Mouse (Mus musculus) heart, embryonic 14.5 days (tissue): ENCODE results near the gene Scaf1. TPM values are rescaled to one million over a fixed set of nuclear protein-coding genes. Genes with fewer than 3 reads are reported as not detected.

Experiments used
- ATAC-seq: fragments of 200-750 bp; cut with Nextera tagmentation; 2 replicates; pipeline ENCODE4 v1.8.0; 2017; ENCODE audit warnings: low read depth, moderate TSS enrichment; ENCODE audit not compliant: insufficient number of reproducible peaks, insufficient read depth, low FRiP score
- H3K27ac ChIP-seq, 2 experiments: fragments of 200-500 bp in 1 of 2; fragments of 300-500 bp in 1 of 2; sonication (generic) in 1 of 2; replicated peaks in 1 of 2; 2 replicates each; pipeline ENCODE4 v1.5.1; 2012 to 2014; ENCODE audit warnings: low read depth in 2 of 2, low read length in 2 of 2, control low read depth in 1 of 2, mild to moderate bottlenecking in 1 of 2, mixed read lengths in 1 of 2; ENCODE audit not compliant: control insufficient read depth in 1 of 2, insufficient read depth in 1 of 2
- H3K27me3 ChIP-seq: fragments of 300-500 bp; sonication (generic); 2 replicates; pipeline ENCODE4 v1.6.1; 2014; ENCODE audit warnings: mild to moderate bottlenecking, low read length, control low read depth; ENCODE audit not compliant: control insufficient read depth, insufficient read depth
- H3K36me3 ChIP-seq: fragments of 300-500 bp; sonication (generic); 2 replicates; pipeline ENCODE4 v1.6.1; 2014; ENCODE audit warnings: mild to moderate bottlenecking, control low read depth, low read length, mixed read lengths; ENCODE audit not compliant: control insufficient read depth, insufficient read depth
- H3K4me1 ChIP-seq, 2 experiments: fragments of 200-500 bp in 1 of 2; fragments of 300-500 bp in 1 of 2; sonication (generic) in 1 of 2; 2 replicates each; pipeline ENCODE4 v1.6.1; 2012 to 2014; ENCODE audit warnings: low read length in 2 of 2, control low read depth in 1 of 2, mixed read lengths in 1 of 2; ENCODE audit not compliant: control insufficient read depth in 2 of 2, insufficient read depth in 2 of 2
- H3K4me2 ChIP-seq: fragments of 300-500 bp; sonication (generic); 2 replicates; pipeline ENCODE4 v1.6.1; 2014; ENCODE audit warnings: mild to moderate bottlenecking, low read length
- H3K4me3 ChIP-seq, 2 experiments: fragments of 200-500 bp in 1 of 2; fragments of 300-500 bp in 1 of 2; sonication (generic) in 1 of 2; 2 replicates each; pipeline ENCODE4 v1.5.1; 2012 to 2014; ENCODE audit warnings: low read length in 2 of 2, mild to moderate bottlenecking in 2 of 2, control low read depth in 1 of 2, low read depth in 1 of 2, moderate library complexity in 1 of 2; ENCODE audit not compliant: control insufficient read depth in 1 of 2, insufficient read depth in 1 of 2
- H3K9ac ChIP-seq: fragments of 300-500 bp; sonication (generic); 2 replicates; pipeline ENCODE4 v1.6.1; 2014; ENCODE audit warnings: mild to moderate bottlenecking, low read length
- H3K9me3 ChIP-seq: fragments of 300-500 bp; sonication (generic); 2 replicates; pipeline ENCODE4 v1.6.1; 2016; ENCODE audit warnings: low read length, control low read depth; ENCODE audit not compliant: control insufficient read depth
- WGBS: fragments of 180-500 bp; shearing (Covaris S2); extraction: QIAGEN DNeasy Blood & Tissue Kit; methylation state at CpG from one replicate; pipeline ENCODE4 v1.1.7; 2014; 5-methylcytosine and 5-hydroxymethylcytosine counted together
- microRNA-seq: library from miRNA; unstranded; fragments of <30 nt; microRNA quantifications from one replicate; pipeline ENCODE4, GENCODE M21; 2016
- polyA plus RNA-seq: library from polyadenylated mRNA; unstranded; fragments of >200 nt; fragmentation: Nextera tagmentation; extraction: Ambion mirVana; gene quantifications from 2 replicates; pipeline ENCODE4 v1.2.1, GENCODE M21; 2014

The Scaf1 gene
- polyA plus RNA-seq, 1 experiment from 2014 or later, result 36.2 TPM

DNA sequence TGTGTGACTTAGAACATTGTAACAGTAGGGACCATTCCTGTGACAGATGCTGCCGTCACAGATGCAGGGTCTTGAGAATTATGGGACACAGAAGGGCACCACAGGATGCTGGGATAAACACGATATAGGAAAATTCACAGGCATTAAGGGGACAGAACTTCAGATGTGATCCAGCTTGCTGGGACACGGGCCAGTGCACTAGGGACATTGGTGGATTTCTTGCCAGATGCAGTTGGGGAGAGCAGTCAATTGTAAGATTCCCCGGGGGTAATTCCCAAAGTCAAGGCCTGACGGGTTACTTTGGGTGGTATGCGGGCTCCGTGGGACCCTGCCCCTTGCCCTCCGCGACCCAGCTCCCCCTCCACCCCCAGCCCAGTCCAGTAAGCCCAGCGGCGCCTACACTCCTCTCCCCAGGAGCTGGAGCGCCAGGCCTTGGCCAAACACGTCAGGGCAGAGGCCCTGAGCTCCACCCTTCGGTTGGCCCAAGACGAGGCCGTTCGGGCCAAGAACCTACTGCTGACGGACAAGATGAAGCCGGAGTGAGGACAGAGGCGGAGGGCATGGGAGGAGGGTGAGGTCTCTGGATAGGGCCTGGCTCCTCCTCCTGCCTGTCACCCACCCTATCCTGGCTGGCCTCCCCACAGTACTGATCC, 58.9 kb downstream of the Scaf1 start:
- ATAC-seq, result no peak
- Histone ChIP-seq H3K4me3 (no peak overlapping the region), H3K36me3 (no peaks in the 10 kb centered on the region), H3K27ac (no peak overlapping the region), H3K9ac (no peak overlapping the region), H3K27me3 (no peaks in the 10 kb centered on the region), H3K4me1 (peaks cover 0 to 2% of the 10 kb centered on the region in 2 experiments; a peak in 2 of 4 replicates), H3K9me3 (no peaks in the 10 kb centered on the region), H3K4me2 (no peak overlapping the region)
- 68% methylated on average over 20 of the region's 20 CpGs for WGBS

DNA sequence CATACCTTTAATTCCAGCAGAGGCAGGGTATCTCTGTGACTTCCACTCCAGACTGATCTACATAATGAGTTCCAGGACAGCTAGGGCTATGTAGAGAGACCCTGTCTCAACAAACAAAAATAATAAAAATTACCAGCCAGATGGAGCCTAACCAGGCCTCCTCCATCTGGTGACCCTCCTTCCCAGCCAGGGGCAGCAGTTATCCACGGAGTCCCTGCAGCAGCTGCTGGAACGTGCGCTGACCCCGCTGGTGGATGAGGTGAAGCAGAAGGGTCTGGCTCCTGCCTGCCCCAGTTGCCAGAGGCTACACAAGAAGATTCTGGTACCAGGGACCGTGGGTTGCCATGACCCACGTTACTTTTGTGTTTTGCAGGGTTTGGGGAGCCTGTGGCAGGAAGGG, 59.9 kb downstream of the Scaf1 start:
- H3K36me3 ChIP-seq, result no peaks in the 10 kb centered on the region
- H3K9ac ChIP-seq, result no peak overlapping the region
- WGBS, result 63% methylated on average over 6 of the region's 6 CpGs
- H3K4me2 ChIP-seq, result no peak overlapping the region
- no peak overlapping the region for H3K27ac ChIP-seq
- H3K4me3 ChIP-seq, result no peak overlapping the region
- no peaks in the 10 kb centered on the region for H3K9me3 ChIP-seq
- H3K4me1 ChIP-seq, result peaks cover 2 to 4% of the 10 kb centered on the region in 2 experiments; a peak in 3 of 4 replicates
- no peak for ATAC-seq
- peaks cover 7% of the 10 kb centered on the region for H3K27me3 ChIP-seq

DNA sequence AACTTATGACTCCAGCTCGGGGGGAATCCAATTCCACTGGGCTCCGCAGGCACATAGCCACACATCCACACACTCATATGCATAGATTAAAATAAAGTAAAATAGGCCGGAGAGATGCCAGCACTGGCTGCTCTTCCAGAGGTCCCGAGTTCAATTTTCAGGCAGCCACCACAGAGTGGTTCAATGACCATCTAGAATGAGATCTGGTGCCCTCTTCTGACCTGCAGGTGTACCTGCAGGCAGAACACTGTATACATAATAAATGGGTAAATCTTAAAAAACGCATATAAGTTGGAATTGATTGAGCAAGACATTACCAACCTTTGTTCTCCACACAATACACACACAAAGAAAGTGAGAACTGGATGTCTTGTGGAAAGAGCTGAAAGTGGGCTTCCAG, 60.5 kb downstream of the Scaf1 start:
- Histone ChIP-seq H3K27ac (no peak overlapping the region), H3K9ac (no peak overlapping the region), H3K4me2 (no peak overlapping the region), H3K36me3 (no peaks in the 10 kb centered on the region), H3K9me3 (no peaks in the 10 kb centered on the region), H3K27me3 (peaks cover 13% of the 10 kb centered on the region), H3K4me3 (no peak overlapping the region), H3K4me1 (peaks cover 2 to 4% of the 10 kb centered on the region in 2 experiments; a peak in 3 of 4 replicates)
- no peak for ATAC-seq
- WGBS, result 46% methylated on average over 5 of the region's 5 CpGs

DNA sequence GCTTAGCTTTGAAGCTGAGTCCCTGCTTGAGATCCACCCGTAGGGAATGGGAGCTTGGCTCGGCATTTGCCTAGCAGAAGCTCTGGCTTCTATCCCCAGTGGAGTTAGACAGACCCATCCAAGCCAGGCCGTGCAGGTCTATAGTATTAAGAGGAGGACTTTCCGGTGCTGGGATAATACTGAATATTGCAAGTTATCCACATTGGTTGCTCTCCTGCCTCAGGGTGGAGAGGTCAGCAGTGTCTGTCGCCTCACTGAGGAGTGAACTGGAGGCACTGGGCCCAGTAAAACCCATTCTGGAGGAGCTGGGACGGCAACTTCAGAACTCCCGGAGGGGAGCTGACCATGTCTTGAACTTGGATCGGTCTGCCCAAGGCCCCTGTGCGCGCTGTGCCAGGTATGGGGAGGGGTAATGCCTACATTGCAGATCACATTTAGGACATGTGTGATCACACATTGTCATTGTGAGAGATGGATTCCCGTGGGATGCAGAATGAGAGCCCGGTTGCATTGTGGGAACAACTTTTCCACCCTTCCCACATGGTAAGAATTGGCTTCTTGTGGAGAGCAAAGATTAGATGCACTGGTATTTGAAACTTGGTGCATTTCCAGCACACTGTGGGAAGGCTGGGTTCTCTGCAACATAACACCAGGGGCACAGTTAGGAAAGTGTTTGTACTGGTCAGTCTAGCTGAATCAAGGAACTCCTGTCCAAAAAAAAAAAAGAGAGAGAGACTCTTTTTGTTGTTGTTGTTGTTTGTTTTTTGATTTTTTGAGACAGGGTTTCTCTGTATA, 61.9 kb downstream of the Scaf1 start:
- peaks cover 22% of the 10 kb centered on the region for H3K27me3 ChIP-seq
- H3K9ac ChIP-seq, result no peak overlapping the region
- ATAC-seq, result no peak
- no peaks in the 10 kb centered on the region for H3K9me3 ChIP-seq
- H3K27ac ChIP-seq, result no peak overlapping the region
- WGBS, result 77% methylated on average over 12 of the region's 12 CpGs
- no peak overlapping the region for H3K4me3 ChIP-seq
- H3K4me2 ChIP-seq, result no peak overlapping the region
- H3K36me3 ChIP-seq, result no peaks in the 10 kb centered on the region
- H3K4me1 ChIP-seq, result peaks cover 2 to 4% of the 10 kb centered on the region in 2 experiments; a peak in 3 of 4 replicates

GRCm38 (mm10) chr7:44953561-44953960, 62.6 kb downstream of the Scaf1 start:
- Histone ChIP-seq H3K4me3 (no peak overlapping the region), H3K4me2 (no peak overlapping the region), H3K9me3 (no peaks in the 10 kb centered on the region), H3K9ac (no peak overlapping the region), H3K4me1 (peaks cover 2 to 4% of the 10 kb centered on the region in 2 experiments; a peak in 3 of 4 replicates), H3K27ac (no peak overlapping the region), H3K27me3 (peaks cover 27% of the 10 kb centered on the region), H3K36me3 (no peaks in the 10 kb centered on the region)
- ATAC-seq, result no peak
- 52% methylated on average over 14 of the region's 14 CpGs for whole genome bisulfite sequencing

Small RNA genes lying within 50 kb of the gene (microRNA-seq; reads per million reads assigned to microRNA genes)
- gene Mir7054, result not detected

Other genes starting within 250 kb of the Scaf1 start
- gene Nup62, start 200.3 kb downstream of the Scaf1 start, polyA plus RNA-seq, result 41.5 and 41.7 TPM in 2 replicates
- gene Il4i1, start 200.0 kb downstream of the Scaf1 start, polyA plus RNA-seq, result 0.77 and 0.91 TPM in 2 replicates
- 1.8 and 1.9 TPM in 2 replicates for gene Atf5, start 199.7 kb downstream of the Scaf1 start, polyA plus RNA-seq
- gene Akt1s1, start 167.4 kb downstream of the Scaf1 start, polyA plus RNA-seq, result 33.4 and 61.6 TPM in 2 replicates
- gene Tbc1d17, start 167.3 kb downstream of the Scaf1 start, polyA plus RNA-seq, result 44.5 and 53.5 TPM in 2 replicates
- gene Pnkp, start 159.2 kb downstream of the Scaf1 start, polyA plus RNA-seq, result 19.4 and 22.7 TPM in 2 replicates
- 279 and 310 TPM in 2 replicates for gene Ptov1, start 146.6 kb downstream of the Scaf1 start, polyA plus RNA-seq
- 52.6 and 59.5 TPM in 2 replicates for gene Med25, start 123.7 kb downstream of the Scaf1 start, polyA plus RNA-seq
- 11.9 and 14.5 TPM in 2 replicates for gene Fuz, start 120.3 kb downstream of the Scaf1 start, polyA plus RNA-seq
- 54.0 and 58.8 TPM in 2 replicates for gene Ap2a1, start 86.9 kb downstream of the Scaf1 start, polyA plus RNA-seq
- gene Tsks, start 73.2 kb downstream of the Scaf1 start, polyA plus RNA-seq, result not detected in 2 replicates
- gene Cpt1c, start 41.5 kb downstream of the Scaf1 start, polyA plus RNA-seq, result 8.0 and 11.1 TPM in 2 replicates
- gene Prmt1, start 29.8 kb downstream of the Scaf1 start, polyA plus RNA-seq, result 134 and 145 TPM in 2 replicates
- 57.6 and 60.9 TPM in 2 replicates for gene Irf3, start 18.7 kb downstream of the Scaf1 start, polyA plus RNA-seq
- 34.7 and 35.4 TPM in 2 replicates for gene Bcl2l12, start 17.7 kb downstream of the Scaf1 start, polyA plus RNA-seq
- 98.6 and 108 TPM in 2 replicates for gene Rras, start 1.6 kb upstream of the Scaf1 start, polyA plus RNA-seq
- 6.7 and 8.7 TPM in 2 replicates for gene Prr12, start 36.5 kb upstream of the Scaf1 start, polyA plus RNA-seq
- 48.5 and 53.8 TPM in 2 replicates for gene Nosip, start 46.1 kb upstream of the Scaf1 start, polyA plus RNA-seq
- gene Prrg2, start 46.3 kb upstream of the Scaf1 start, polyA plus RNA-seq, result 13.4 and 14.5 TPM in 2 replicates
- gene Rcn3, start 75.9 kb upstream of the Scaf1 start, polyA plus RNA-seq, result 218 and 262 TPM in 2 replicates
- gene Fcgrt, start 87.5 kb upstream of the Scaf1 start, polyA plus RNA-seq, result 50.5 and 53.8 TPM in 2 replicates
- gene Rps11, start 108.1 kb upstream of the Scaf1 start, polyA plus RNA-seq, result 1,053 and 1,103 TPM in 2 replicates
- gene Rpl13a, start 112.4 kb upstream of the Scaf1 start, polyA plus RNA-seq, result 878 and 918 TPM in 2 replicates
- 0.34 and 0.58 TPM in 2 replicates for gene Gm45713, start 119.9 kb upstream of the Scaf1 start, polyA plus RNA-seq
- 1.3 and 1.4 TPM in 2 replicates for gene Flt3l, start 120.1 kb upstream of the Scaf1 start, polyA plus RNA-seq
- 86.3 and 94.5 TPM in 2 replicates for gene Pih1d1, start 137.9 kb upstream of the Scaf1 start, polyA plus RNA-seq
- 27.8 and 31.2 TPM in 2 replicates for gene Aldh16a1, start 138.2 kb upstream of the Scaf1 start, polyA plus RNA-seq
- 5.3 and 7.8 TPM in 2 replicates for gene Slc17a7, start 147.6 kb upstream of the Scaf1 start, polyA plus RNA-seq
- gene Gfy, start 163.2 kb upstream of the Scaf1 start, polyA plus RNA-seq, result not detected in 2 replicates
- gene Pth2, start 164.6 kb upstream of the Scaf1 start, polyA plus RNA-seq, result 0.61 TPM in 1 of 2 replicates, not detected in the other
- gene Ccdc155, start 188.5 kb upstream of the Scaf1 start, polyA plus RNA-seq, result 0.32 and 0.54 TPM in 2 replicates
- 0.65 and 1.7 TPM in 2 replicates for gene Dkkl1, start 195.8 kb upstream of the Scaf1 start, polyA plus RNA-seq
- 106 and 111 TPM in 2 replicates for gene Tead2, start 199.4 kb upstream of the Scaf1 start, polyA plus RNA-seq
- gene Cd37, start 222.8 kb upstream of the Scaf1 start, polyA plus RNA-seq, result 1.7 and 1.9 TPM in 2 replicates
- 0.38 TPM in 1 of 2 replicates, not detected in the other for gene Slc6a16, start 224.7 kb upstream of the Scaf1 start, polyA plus RNA-seq